In genomic region chr13:9227078-9227477, GRCm38 (mm10) we compare ENCODE assay signal across 17 mouse cellular contexts. TPM values are rescaled to one million over a fixed set of nuclear protein-coding genes. Genes with fewer than 3 reads are reported as not detected.
DNase-seq lines count a peak whose midpoint lies in the region; ATAC-seq lines count a peak whose summit lies in the region.
"Had no signal": no experiment of that assay in that cellular context is flagged by ENCODE, and none has a peak within 500 bp of the region (broad histone marks: within the 10 kb centered on the region; RNA-seq: fewer than 3 reads in every experiment).

No protein-coding gene starts in this region.

- H3K4me1 ChIP-seq in megakaryocyte, embryonic 14.5 days = no peaks in the 10 kb centered on the region
- H3K4me1 ChIP-seq: embryonic facial prominence, embryonic 10.5 days; forebrain, embryonic 13.5 days; heart, embryonic 15.5 days had no signal

- H3K36me3 ChIP-seq in megakaryocyte, embryonic 14.5 days (replicated peaks; ENCODE audit: low read length) = no peaks in the 10 kb centered on the region
- H3K36me3 ChIP-seq: embryonic facial prominence, embryonic 10.5 days; heart, embryonic 15.5 days had no signal

- 0 out of 2 replicates have a peak, but pooled peaks cover 3% of the 10 kb centered on the region for H3K9me3 ChIP-seq in megakaryocyte, embryonic 14.5 days
- H3K9me3 ChIP-seq: embryonic facial prominence, embryonic 10.5 days; forebrain, embryonic 13.5 days; heart, embryonic 15.5 days had no signal

- peak overlapping the region; percentile 29 for H3K4me3 ChIP-seq in megakaryocyte, embryonic 14.5 days (replicated peaks)
- H3K4me3 ChIP-seq: embryonic facial prominence, embryonic 10.5 days; forebrain, embryonic 13.5 days; heart, embryonic 15.5 days had no signal

- H3K27me3 ChIP-seq in megakaryocyte, embryonic 14.5 days (replicated peaks) = peaks cover 10% of the 10 kb centered on the region
- H3K27me3 ChIP-seq: forebrain, embryonic 13.5 days; heart, embryonic 15.5 days had no signal

- DNase-seq in layer of hippocampus, adult 18-20 months (ENCODE audit: low spot score in 2 of 2) = peak; percentile 13 to 49
- no peak for DNase-seq in layer of hippocampus, adult 8-10 months (ENCODE audit: low spot score in 2 of 2)
- peak; percentile 7 to 17 for DNase-seq in layer of hippocampus, postnatal 36 days
- no peak for DNase-seq in thymus, postnatal 25 days
- DNase-seq: adrenal gland, adult 2 months; adrenal gland, postnatal 25 days; cerebellum, adult 2 months; cerebellum, postnatal 10 days; forebrain, postnatal 0 days; gastrocnemius, postnatal 36 days; heart, adult 11 months; heart, postnatal 14 days had no signal

- no peak for ATAC-seq in megakaryocyte, adult 5-6 weeks (ENCODE audit: poor library complexity, severe bottlenecking)
- ATAC-seq: forebrain, embryonic 13.5 days; forebrain, postnatal 0 days had no signal

RNA-seq across cellular contexts. Expression of gene Dip2c, which starts 49.2 kb away (rescaled TPM):
- 10 to 100 TPM; 65.4 to 67.7 TPM for total RNA-seq in layer of hippocampus, adult 18-20 months (2021)
- 10 to 100 TPM; 61.2 to 68.2 (median 64.0) TPM for total RNA-seq in layer of hippocampus, adult 8-10 months (2022)
- polyA plus RNA-seq in megakaryocyte, embryonic 14.5 days (2012; ENCODE audit: insufficient read depth, low replicate concordance) = 0.15 TPM in 1 of 2 replicates, not detected in the other
- total RNA-seq in megakaryocyte, adult 5-6 weeks (2015) = 1.0 and 1.3 TPM in 2 replicates
- 1.8 and 2.2 TPM in 2 replicates for total RNA-seq in megakaryocyte, adult 5-6 weeks (2017)
- total RNA-seq in layer of hippocampus, postnatal 36 days (2021) = 10 to 100 TPM; 65.8 to 70.8 TPM

Comparison
In these comparisons a context has a peak if more than half of its experiments do, and no peak if none do; other contexts are left out.
1. DNase-seq: peak in layer of hippocampus, adult 18-20 months (2 of 2) and layer of hippocampus, postnatal 36 days (2 of 2); none in layer of hippocampus, adult 8-10 months (0 of 2) and thymus, postnatal 25 days (single experiment).
2. RNA of gene Dip2c, which starts 49.2 kb away (total RNA-seq): 65.8 to 70.8 TPM in layer of hippocampus, postnatal 36 days, 65.4 to 67.7 TPM in layer of hippocampus, adult 18-20 months and 61.2 to 68.2 TPM in layer of hippocampus, adult 8-10 months; 1.0 to 2.2 TPM in megakaryocyte, adult 5-6 weeks; every median in the first group is over 10 times any median in the second.